Mouse (Mus musculus) G1E (cell line): ENCODE measurements around the gene Cutal.

Experiments
- CTCF ChIP-seq: IDR thresholded peaks from 2 replicates; pipeline ENCODE4 v1.5.1; 2012; ENCODE audit warnings: low read depth, low read length, inconsistent platforms, mixed read lengths
- GATA1 ChIP-seq: IDR thresholded peaks from 2 replicates; pipeline ENCODE4 v1.6.1; 2012; ENCODE audit warnings: borderline replicate concordance, low read length, inconsistent platforms, mixed read lengths
- GATA2 ChIP-seq: IDR thresholded peaks from 2 replicates; pipeline ENCODE4 v1.6.1; 2012; ENCODE audit warnings: low read depth, low read length, inconsistent platforms, borderline replicate concordance
- POLR2AphosphoS5 ChIP-seq: IDR thresholded peaks from 2 replicates; pipeline ENCODE4 v1.6.1; 2012; ENCODE audit warnings: low read depth, low read length, inconsistent platforms; ENCODE audit not compliant: insufficient replicate concordance
- TAL1 ChIP-seq: conservative IDR thresholded peaks from 2 replicates; pipeline ENCODE4 v1.6.1; 2012; ENCODE audit warnings: low read depth, low read length, inconsistent platforms, mixed read lengths

GRCm38 (mm10) chr2:34833624-34834023 is 40.6 kb upstream of the Cutal start:
- TF ChIP-seq CTCF = no peak
- TF ChIP-seq GATA1 = no peak
- no peak for TF ChIP-seq POLR2AphosphoS5
- no peak for TF ChIP-seq TAL1
- no peak for TF ChIP-seq GATA2
